Mouse (Mus musculus): ENCODE results near the gene Opcml.

- no peak for TF ChIP-seq CTCF (IDR thresholded peaks at IDR 0.05; ENCODE audit: low read depth, low read length)
- TF ChIP-seq GATA1 (IDR thresholded peaks at IDR 0.05; ENCODE audit: borderline replicate concordance, low read length), result no peak
- TF ChIP-seq TAL1 (conservative IDR thresholded peaks at IDR 0.05; ENCODE audit: low read depth, low read length), result no peak
Measured at GRCm38 (mm10) chr9:28587253-28587652, 796.7 kb downstream of the Opcml start.

All from G1E (cell line).